Mouse (Mus musculus): Measurements from ENCODE around the gene Poc1b.

DNA sequence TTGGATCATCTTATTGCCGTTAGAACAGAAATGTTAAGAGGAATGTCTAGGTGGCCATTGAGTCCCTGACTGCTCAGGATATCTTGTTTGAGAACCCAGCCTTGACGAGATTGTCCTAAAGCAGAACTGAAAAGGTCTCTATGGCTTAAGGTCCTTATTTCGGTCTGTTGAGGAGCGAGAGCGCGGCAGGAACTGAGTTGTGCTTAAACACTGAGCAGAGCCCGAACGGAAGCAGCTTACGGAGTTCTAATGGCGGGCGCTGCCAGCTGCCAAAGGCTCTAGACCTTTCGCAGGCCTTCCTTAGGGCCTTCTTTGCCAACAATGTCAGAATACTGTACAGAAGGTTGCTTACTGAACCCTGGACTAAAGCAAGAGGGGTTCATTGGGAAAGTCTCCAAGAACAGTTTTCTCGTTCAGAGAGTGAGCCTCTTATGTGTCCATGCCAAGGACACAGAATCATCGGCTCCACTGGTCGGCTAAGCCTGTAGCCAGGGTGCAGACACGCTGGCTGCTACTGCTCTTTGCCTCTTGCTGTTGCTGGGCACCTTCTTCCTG, 26.6 kb downstream of the Poc1b start:
- TF ChIP-seq POLR2A (IDR thresholded peaks at IDR 0.05; ENCODE audit: borderline replicate concordance, low read depth, low read length) (no peak), CTCF (IDR thresholded peaks at IDR 0.05; ENCODE audit: low read depth, low read length) (no peak)
